Mouse (Mus musculus): Measurements from ENCODE around the gene Sulf2.

DNA sequence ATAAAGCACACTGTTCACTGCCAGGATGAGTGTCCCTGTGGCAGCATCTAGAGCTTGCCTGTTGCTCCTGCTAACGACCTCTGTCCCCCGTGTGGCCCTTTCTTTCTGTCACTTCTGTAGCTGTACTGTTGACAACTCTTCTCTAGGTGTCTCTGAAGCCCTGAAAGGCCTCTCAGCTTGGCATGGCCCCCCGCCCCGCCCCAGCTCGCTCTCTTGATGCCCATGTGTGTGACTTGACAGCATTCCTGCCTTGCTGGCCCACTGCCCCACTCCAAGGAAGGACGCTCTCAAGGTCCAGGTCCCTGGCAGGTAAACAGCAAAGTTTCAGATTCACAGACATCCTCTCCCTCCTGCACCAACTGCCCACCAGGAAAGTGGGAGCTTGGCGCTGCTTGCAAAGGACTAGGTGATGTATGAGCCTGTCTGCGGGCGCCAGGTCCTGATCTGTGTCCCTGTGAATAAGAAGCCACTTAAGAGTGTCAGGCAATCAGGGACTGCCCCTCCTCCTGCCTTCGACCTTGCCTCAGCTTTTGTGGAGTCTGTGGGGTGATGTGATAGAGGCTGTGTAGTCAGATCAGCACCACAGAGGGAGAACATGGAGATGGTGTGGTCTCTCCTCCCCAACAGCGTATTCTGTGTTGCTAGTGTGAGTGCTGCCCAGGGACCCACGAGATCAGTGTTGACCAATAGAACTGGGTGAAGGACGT, 40.8 kb upstream of the Sulf2 start:
- no peak for TF ChIP-seq CTCF (conservative IDR thresholded peaks at IDR 0.05; ENCODE audit: insufficient read depth, insufficient read length, low read depth, low read length)
- TF ChIP-seq POLR2A (IDR thresholded peaks at IDR 0.05; ENCODE audit: low read depth, low read length) = no peak
